Mouse (Mus musculus): ENCODE measurements around the gene Lmtk2. TPM values are rescaled to one million over a fixed set of nuclear protein-coding genes. Genes with fewer than 3 reads are reported as not detected.
A peak's percentile ranks its signal among the peaks of the same experiment; 100 is the strongest.

Gene Lmtk2
- polyA plus RNA-seq (2014; fragmentation: Nextera tagmentation; extraction: Ambion mirVana): 10.8 and 11.2 TPM in 2 replicates

GRCm38 (mm10) chr5:144100149-144100935 is at the start of gene Lmtk2:
Lmtk2 (plus strand) TSS chr5:144100436.
- Histone ChIP-seq H3K4me2 (replicated peaks) (peak within 1 kb of the TSS; percentile 73), H3K9ac (peak within 1 kb of the TSS; percentile 95), H3K36me3 (replicated peaks; ENCODE audit: control insufficient read depth, insufficient read depth) (no peaks in the 10 kb centered on the region), H3K27ac (peak within 1 kb of the TSS; percentile 90), H3K9me3 (ENCODE audit: control insufficient read depth, low read length) (no peaks in the 10 kb centered on the region), H3K4me1 (replicated peaks; ENCODE audit: control insufficient read depth, insufficient read depth, low read length) (peaks cover 13% of the 10 kb centered on the region), H3K27me3 (ENCODE audit: control insufficient read depth, insufficient read depth, low read length) (0 out of 2 replicates have a peak, but pooled peaks cover 4% of the 10 kb centered on the region), H3K4me3 (replicated peaks; ENCODE audit: low read length) (peak within 1 kb of the TSS; percentile 99)
- DNase-seq (ENCODE audit: low spot score) (peak; percentile 96), ATAC-seq (ENCODE audit: low FRiP score) (peak; percentile 100)
- under 1% methylated on average over 76 of the region's 90 CpGs for WGBS

- Histone ChIP-seq H3K9me3 (ENCODE audit: control insufficient read depth, low read length) (no peaks in the 10 kb centered on the region), H3K9ac (no peak overlapping the region), H3K4me3 (replicated peaks; ENCODE audit: low read length) (no peak overlapping the region), H3K4me2 (replicated peaks) (no peak overlapping the region), H3K36me3 (replicated peaks; ENCODE audit: control insufficient read depth, insufficient read depth) (no peaks in the 10 kb centered on the region), H3K27ac (no peak overlapping the region), H3K4me1 (replicated peaks; ENCODE audit: control insufficient read depth, insufficient read depth, low read length) (no peaks in the 10 kb centered on the region), H3K27me3 (ENCODE audit: control insufficient read depth, insufficient read depth, low read length) (no peaks in the 10 kb centered on the region)
- no peak for ATAC-seq (ENCODE audit: low FRiP score)
- no peak for DNase-seq (ENCODE audit: low spot score)
Observed at GRCm38 (mm10) chr5:144051268-144051667, 49.0 kb upstream of the Lmtk2 start.

- Histone ChIP-seq H3K36me3 (replicated peaks; ENCODE audit: control insufficient read depth, insufficient read depth) (no peaks in the 10 kb centered on the region), H3K27me3 (ENCODE audit: control insufficient read depth, insufficient read depth, low read length) (no peaks in the 10 kb centered on the region), H3K9ac (no peak overlapping the region), H3K4me2 (replicated peaks) (no peak overlapping the region), H3K9me3 (ENCODE audit: control insufficient read depth, low read length) (no peaks in the 10 kb centered on the region), H3K27ac (no peak overlapping the region), H3K4me1 (replicated peaks; ENCODE audit: control insufficient read depth, insufficient read depth, low read length) (no peaks in the 10 kb centered on the region), H3K4me3 (replicated peaks; ENCODE audit: low read length) (no peak overlapping the region)
- no peak for DNase-seq (ENCODE audit: low spot score)
- WGBS: 44% methylated on average over 3 of the region's 3 CpGs
- ATAC-seq (ENCODE audit: low FRiP score): no peak
Observed at GRCm38 (mm10) chr5:144053450-144053849, 46.8 kb upstream of the Lmtk2 start.

- Histone ChIP-seq H3K4me1 (replicated peaks; ENCODE audit: control insufficient read depth, insufficient read depth, low read length) (no peaks in the 10 kb centered on the region), H3K27me3 (ENCODE audit: control insufficient read depth, insufficient read depth, low read length) (no peaks in the 10 kb centered on the region), H3K36me3 (replicated peaks; ENCODE audit: control insufficient read depth, insufficient read depth) (no peaks in the 10 kb centered on the region), H3K4me3 (replicated peaks; ENCODE audit: low read length) (no peak overlapping the region), H3K27ac (no peak overlapping the region), H3K9ac (no peak overlapping the region), H3K9me3 (ENCODE audit: control insufficient read depth, low read length) (no peaks in the 10 kb centered on the region), H3K4me2 (replicated peaks) (no peak overlapping the region)
- no peak for ATAC-seq (ENCODE audit: low FRiP score)
- 90% methylated on average over 6 of the region's 6 CpGs for WGBS
- no peak for DNase-seq (ENCODE audit: low spot score)
Observed at GRCm38 (mm10) chr5:144054340-144054739, 45.9 kb upstream of the Lmtk2 start.

- Histone ChIP-seq H3K4me2 (replicated peaks) (no peak overlapping the region), H3K9me3 (ENCODE audit: control insufficient read depth, low read length) (peaks cover 3% of the 10 kb centered on the region; the same call in 1 of the 2 replicates), H3K9ac (no peak overlapping the region), H3K27me3 (ENCODE audit: control insufficient read depth, insufficient read depth, low read length) (no peaks in the 10 kb centered on the region), H3K4me3 (replicated peaks; ENCODE audit: low read length) (no peak overlapping the region), H3K27ac (no peak overlapping the region), H3K36me3 (replicated peaks; ENCODE audit: control insufficient read depth, insufficient read depth) (no peaks in the 10 kb centered on the region), H3K4me1 (replicated peaks; ENCODE audit: control insufficient read depth, insufficient read depth, low read length) (no peaks in the 10 kb centered on the region)
- 65% methylated on average over 5 of the region's 5 CpGs for WGBS
- DNase-seq (ENCODE audit: low spot score) (no peak), ATAC-seq (ENCODE audit: low FRiP score) (no peak)
Observed at GRCm38 (mm10) chr5:144064093-144064492, 36.1 kb upstream of the Lmtk2 start.

GRCm38 (mm10) chr5:144066036-144066435 is 34.2 kb upstream of the Lmtk2 start:
- no peak overlapping the region for H3K27ac ChIP-seq
- DNase-seq (ENCODE audit: low spot score) (no peak), ATAC-seq (ENCODE audit: low FRiP score) (no peak)
- no peaks in the 10 kb centered on the region for H3K36me3 ChIP-seq (replicated peaks; ENCODE audit: control insufficient read depth, insufficient read depth)
- 81% methylated on average over 2 of the region's 2 CpGs for WGBS
- H3K27me3 ChIP-seq (ENCODE audit: control insufficient read depth, insufficient read depth, low read length): no peaks in the 10 kb centered on the region
- H3K4me1 ChIP-seq (replicated peaks; ENCODE audit: control insufficient read depth, insufficient read depth, low read length): no peaks in the 10 kb centered on the region
- no peak overlapping the region for H3K4me3 ChIP-seq (replicated peaks; ENCODE audit: low read length)
- H3K4me2 ChIP-seq (replicated peaks): no peak overlapping the region
- peaks cover 3% of the 10 kb centered on the region; the same call in 1 of the 2 replicates for H3K9me3 ChIP-seq (ENCODE audit: control insufficient read depth, low read length)
- no peak overlapping the region for H3K9ac ChIP-seq

- DNase-seq (ENCODE audit: low spot score) (no peak), ATAC-seq (ENCODE audit: low FRiP score) (no peak)
- H3K27ac ChIP-seq: no peak overlapping the region
- H3K4me2 ChIP-seq (replicated peaks): no peak overlapping the region
- no peaks in the 10 kb centered on the region for H3K4me1 ChIP-seq (replicated peaks; ENCODE audit: control insufficient read depth, insufficient read depth, low read length)
- peaks cover 3% of the 10 kb centered on the region; the same call in 1 of the 2 replicates for H3K9me3 ChIP-seq (ENCODE audit: control insufficient read depth, low read length)
- no peak overlapping the region for H3K4me3 ChIP-seq (replicated peaks; ENCODE audit: low read length)
- H3K36me3 ChIP-seq (replicated peaks; ENCODE audit: control insufficient read depth, insufficient read depth): no peaks in the 10 kb centered on the region
- no peaks in the 10 kb centered on the region for H3K27me3 ChIP-seq (ENCODE audit: control insufficient read depth, insufficient read depth, low read length)
- 100% methylated on average over 1 of the region's 1 CpGs for WGBS
- no peak overlapping the region for H3K9ac ChIP-seq
Observed at GRCm38 (mm10) chr5:144070064-144070463, 30.2 kb upstream of the Lmtk2 start.

- Histone ChIP-seq H3K9ac (no peak overlapping the region), H3K36me3 (replicated peaks; ENCODE audit: control insufficient read depth, insufficient read depth) (no peaks in the 10 kb centered on the region), H3K4me1 (replicated peaks; ENCODE audit: control insufficient read depth, insufficient read depth, low read length) (no peaks in the 10 kb centered on the region), H3K27me3 (ENCODE audit: control insufficient read depth, insufficient read depth, low read length) (no peaks in the 10 kb centered on the region), H3K4me3 (replicated peaks; ENCODE audit: low read length) (no peak overlapping the region), H3K27ac (no peak overlapping the region), H3K9me3 (ENCODE audit: control insufficient read depth, low read length) (peaks cover 3% of the 10 kb centered on the region; the same call in 1 of the 2 replicates), H3K4me2 (replicated peaks) (no peak overlapping the region)
- DNase-seq (ENCODE audit: low spot score) (no peak), ATAC-seq (ENCODE audit: low FRiP score) (no peak)
- 67% methylated on average over 1 of the region's 1 CpGs for WGBS
Observed at GRCm38 (mm10) chr5:144071249-144071648, 29.0 kb upstream of the Lmtk2 start.

- Histone ChIP-seq H3K9me3 (ENCODE audit: control insufficient read depth, low read length) (no peaks in the 10 kb centered on the region), H3K4me3 (replicated peaks; ENCODE audit: low read length) (no peak overlapping the region), H3K27me3 (ENCODE audit: control insufficient read depth, insufficient read depth, low read length) (no peaks in the 10 kb centered on the region), H3K27ac (no peak overlapping the region), H3K4me2 (replicated peaks) (no peak overlapping the region), H3K36me3 (replicated peaks; ENCODE audit: control insufficient read depth, insufficient read depth) (no peaks in the 10 kb centered on the region), H3K9ac (no peak overlapping the region), H3K4me1 (replicated peaks; ENCODE audit: control insufficient read depth, insufficient read depth, low read length) (no peaks in the 10 kb centered on the region)
- ATAC-seq (ENCODE audit: low FRiP score) (no peak), DNase-seq (ENCODE audit: low spot score) (no peak)
- 66% methylated on average over 1 of the region's 1 CpGs for WGBS
Observed at GRCm38 (mm10) chr5:144077541-144077940, 22.7 kb upstream of the Lmtk2 start.

Data from hindbrain, embryonic 14.5 days (tissue).